Mouse (Mus musculus): ENCODE data around the gene Sdk2. TPM values are rescaled to one million over a fixed set of nuclear protein-coding genes. Genes with fewer than 3 reads are reported as not detected.

Sdk2 gene
- 0.13 and 0.23 TPM in 2 replicates for total RNA-seq (2023)

GRCm38 (mm10) chr11:114066951-114067762 is at the start of gene Sdk2:
Gene Sdk2, minus strand, starts transcription at chr11:114067046.

GRCm38 (mm10) chr11:113751484-113752084 is 315.3 kb downstream of the Sdk2 start, which contains the start of gene Cdc42ep4:
Gene Cdc42ep4, minus strand, starts transcription at chr11:113751881.

Data from neutrophil, adult 65 days (primary cell).